Mouse (Mus musculus): ENCODE data around the gene Slc7a1.

GRCm38 (mm10) chr5:148289951-148290350 lies 109.8 kb downstream of the Slc7a1 start:
- no peak for TF ChIP-seq CTCF (IDR thresholded peaks at IDR 0.05; ENCODE audit: low read depth)
- no peak for TF ChIP-seq EP300 (IDR thresholded peaks at IDR 0.05; ENCODE audit: low read depth)
